Mouse (Mus musculus) cerebellum, adult 18-20 months (tissue): ENCODE measurements around the gene Kansl1.

Experiments
- DNase-seq, 2 experiments: peaks; one replicate each; pipeline ENCODE4 v3.0.0; 2021

Kansl1 gene

DNA sequence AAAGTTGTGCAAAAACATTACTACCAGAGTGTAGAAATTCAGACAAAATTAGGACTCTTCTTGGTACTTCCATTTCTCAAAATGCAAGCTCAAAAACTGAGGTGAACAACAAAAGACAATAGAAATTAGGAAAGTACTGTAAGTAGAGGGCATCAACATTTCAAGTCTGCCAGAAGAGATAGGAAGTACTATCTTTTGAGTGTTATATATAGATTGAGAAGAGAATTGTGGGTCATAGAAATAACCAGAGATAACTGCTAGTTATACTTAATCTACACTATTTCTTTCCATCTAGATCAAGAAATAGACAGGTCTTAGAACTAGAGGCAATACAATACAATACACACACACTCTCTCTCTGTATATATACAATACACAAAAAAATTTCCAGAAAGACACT is 30.2 kb downstream of the Kansl1 start:
- no peak for DNase-seq

DNA sequence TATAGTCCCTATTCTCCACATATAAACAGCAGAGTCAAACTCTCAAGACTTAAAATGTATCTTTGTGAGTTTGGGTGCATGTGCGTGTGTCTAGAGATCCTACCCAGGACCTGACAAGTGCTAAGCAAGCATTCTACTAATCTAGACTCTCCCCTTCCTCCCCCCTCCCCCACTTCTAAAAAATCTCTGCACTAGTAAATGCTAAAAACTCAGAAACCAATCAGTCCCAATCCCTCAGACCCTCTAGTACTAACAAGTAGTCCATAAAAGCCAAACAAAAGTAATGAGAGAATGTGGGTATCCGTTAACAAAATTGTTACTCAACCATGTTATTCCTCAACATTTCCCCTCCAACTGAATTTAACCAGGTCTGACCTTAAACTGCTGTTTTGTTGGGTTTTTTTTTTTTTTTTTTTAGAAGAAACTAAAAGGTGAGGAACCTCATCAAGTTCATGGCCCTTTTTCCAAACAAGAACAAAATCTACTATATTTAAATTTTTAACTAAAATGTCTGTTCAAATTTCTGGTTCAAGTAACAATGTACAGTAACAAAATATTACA is 32.2 kb downstream of the Kansl1 start:
- DNase-seq = no peak

DNA sequence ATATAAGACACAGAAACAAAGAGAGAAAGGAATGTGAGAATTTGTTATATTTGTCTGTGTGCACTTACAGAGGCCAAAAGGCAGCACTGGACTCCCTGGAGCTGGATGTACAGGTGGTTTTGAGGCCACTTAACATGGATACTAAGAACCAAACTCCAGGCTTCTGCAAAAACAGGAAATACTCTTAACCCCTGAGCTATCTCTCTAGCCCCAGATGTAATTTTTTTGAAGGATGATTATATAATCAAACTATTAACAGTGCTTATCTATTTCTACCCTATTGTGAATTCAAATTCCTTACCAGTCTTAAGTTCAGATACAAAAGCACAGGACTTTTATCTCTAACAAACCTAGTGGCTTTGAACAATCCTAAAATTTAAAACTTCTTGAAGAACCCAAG is 32.9 kb downstream of the Kansl1 start:
- no peak for DNase-seq

DNA sequence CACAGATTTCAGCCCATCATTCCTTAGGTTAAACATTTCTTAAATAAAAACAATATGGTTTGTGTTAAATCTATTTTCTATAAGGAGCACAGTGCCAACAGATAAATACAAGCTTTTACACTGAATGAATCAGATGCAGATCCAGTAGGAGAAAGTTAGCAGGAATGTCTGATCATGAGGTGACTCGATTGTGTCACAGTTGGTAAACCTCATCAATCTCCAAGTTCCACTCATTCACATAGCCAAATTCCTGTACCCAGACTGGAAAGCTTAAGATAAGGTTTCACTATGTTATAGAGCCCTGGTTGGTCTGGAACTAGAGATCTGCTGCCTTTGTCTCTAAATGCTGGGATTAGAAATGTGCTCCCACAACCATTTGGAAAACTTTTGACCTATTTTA is 33.5 kb downstream of the Kansl1 start:
- no peak for DNase-seq

DNA sequence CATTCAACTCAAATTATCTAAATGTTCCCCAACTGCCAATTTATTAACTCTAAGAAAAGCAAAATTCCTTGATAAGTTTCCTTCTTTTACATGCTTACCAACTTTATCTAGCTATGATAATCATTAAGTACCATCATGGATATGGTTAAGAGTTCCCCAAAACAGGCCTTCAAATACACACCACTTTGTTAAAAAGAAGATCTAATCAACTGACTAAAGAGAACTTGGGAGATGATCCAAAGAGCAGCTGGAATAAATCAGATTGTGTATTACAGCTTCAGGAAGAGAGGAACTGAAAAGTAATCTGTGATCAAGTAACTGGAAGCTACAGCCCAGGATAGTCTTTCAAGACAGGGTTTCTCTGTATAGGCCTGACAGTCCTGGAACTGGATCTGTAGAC is 36.4 kb downstream of the Kansl1 start:
- no peak for DNase-seq

GRCm38 (mm10) chr11:104431807-104432206 is 36.9 kb downstream of the Kansl1 start:
- no peak for DNase-seq

DNA sequence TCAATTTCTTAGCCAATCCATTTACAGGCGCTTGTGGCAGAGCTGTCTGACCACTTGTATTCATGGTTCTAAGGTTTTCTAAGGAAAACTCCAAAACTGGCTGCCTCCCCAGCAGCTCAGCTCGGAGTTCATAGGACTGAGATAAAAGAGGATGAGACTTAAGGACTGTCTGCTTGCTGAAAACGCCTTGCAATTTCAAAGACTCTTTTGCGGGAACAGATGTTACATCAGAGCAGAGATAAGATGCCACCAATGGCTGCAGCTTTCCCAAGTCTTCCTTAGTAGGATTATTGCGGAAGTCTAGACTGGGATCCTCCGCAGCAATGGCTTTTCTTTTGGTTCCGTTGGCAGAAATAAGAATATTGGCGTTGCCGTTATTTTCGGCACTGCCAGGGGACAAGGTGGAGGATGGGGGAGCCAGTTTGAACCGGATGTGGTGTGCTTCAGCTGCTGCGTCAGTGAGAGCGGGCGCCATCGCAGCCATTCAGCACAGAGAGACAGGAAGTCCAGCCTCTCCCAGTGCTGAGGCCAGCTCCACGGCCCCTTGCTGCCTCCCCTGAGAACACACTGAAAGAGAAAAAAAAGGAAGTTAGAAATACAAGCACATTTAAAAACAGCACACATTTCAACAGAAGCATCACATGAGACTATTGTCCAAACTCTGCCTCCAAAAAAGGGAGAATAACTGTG is 43.8 kb downstream of the Kansl1 start:
- no peak for DNase-seq

GRCm38 (mm10) chr11:104412254-104412653 is 56.4 kb downstream of the Kansl1 start:
- no peak for DNase-seq

GRCm38 (mm10) chr11:104407391-104407790 is 61.3 kb downstream of the Kansl1 start:
- DNase-seq = no peak

- no peak for DNase-seq
Measured at GRCm38 (mm10) chr11:104400961-104401360, 67.7 kb downstream of the Kansl1 start.

GRCm38 (mm10) chr11:104399459-104400216 is 69.0 kb downstream of the Kansl1 start:
- peak in 1 of 2 experiments; percentile 19 for DNase-seq

- DNase-seq = no peak
Measured at GRCm38 (mm10) chr11:104395648-104396047, 73.0 kb downstream of the Kansl1 start.

DNA sequence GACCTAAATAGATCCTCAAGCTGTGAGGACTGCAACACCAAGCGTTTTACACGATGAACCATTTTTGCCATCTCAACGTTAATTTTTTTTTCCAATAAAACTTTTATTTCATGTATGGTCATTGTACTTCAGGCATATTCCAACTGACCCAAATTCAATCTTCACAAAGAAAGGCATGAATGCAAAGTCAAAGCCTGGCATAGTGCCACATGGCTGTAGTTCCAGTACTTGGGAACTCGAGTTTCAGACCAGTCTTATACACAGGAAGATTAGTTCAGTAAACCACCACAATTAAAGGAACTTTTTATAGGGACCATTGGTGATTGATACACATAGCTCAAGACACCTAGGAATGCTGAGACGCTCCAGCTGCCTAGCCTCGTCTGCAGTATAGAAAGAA is 75.5 kb downstream of the Kansl1 start:
- peak; percentile 43 to 49 for DNase-seq

DNA sequence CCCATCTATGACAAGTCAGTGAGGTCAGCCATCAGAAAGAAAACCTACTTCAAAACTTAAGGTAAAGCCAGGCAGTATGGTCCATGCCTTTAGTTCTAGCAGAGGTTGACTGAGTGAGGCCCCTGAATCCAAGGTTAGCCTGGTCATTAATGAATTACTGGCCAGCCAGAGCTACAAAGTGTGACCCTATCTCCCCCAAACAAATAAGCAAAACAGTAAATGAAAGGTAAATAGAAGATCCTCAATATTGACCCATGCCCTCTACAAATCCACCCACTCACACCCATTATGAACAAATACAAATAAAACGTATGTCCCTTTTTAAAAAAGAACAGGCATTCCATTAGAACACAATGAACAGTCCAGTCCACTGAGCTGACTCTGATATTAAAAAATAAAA is 76.5 kb downstream of the Kansl1 start:
- DNase-seq = no peak

DNA sequence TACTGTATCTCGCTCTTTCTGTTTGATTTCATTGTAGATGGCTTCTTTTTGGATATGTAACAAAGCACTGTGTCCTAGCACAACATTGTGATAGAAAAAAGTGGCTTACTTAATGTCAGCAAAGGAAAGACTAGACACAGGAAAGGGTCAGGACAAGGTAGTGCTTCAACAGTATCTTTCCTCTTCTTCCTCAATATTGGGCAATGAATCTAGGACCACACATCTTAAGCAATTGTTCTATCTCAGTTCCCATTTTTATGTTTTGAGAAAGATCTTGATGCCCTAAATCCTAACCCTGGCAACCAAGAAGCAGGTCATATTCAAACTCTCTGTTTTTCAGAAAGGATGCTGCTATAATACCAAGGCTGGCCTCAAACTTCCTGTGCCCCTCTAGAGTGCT is 81.4 kb downstream of the Kansl1 start:
- no peak for DNase-seq

GRCm38 (mm10) chr11:104386595-104386994 is 82.1 kb downstream of the Kansl1 start:
- no peak for DNase-seq

GRCm38 (mm10) chr11:104383167-104383810 is 85.4 kb downstream of the Kansl1 start:
- no peak for DNase-seq

DNA sequence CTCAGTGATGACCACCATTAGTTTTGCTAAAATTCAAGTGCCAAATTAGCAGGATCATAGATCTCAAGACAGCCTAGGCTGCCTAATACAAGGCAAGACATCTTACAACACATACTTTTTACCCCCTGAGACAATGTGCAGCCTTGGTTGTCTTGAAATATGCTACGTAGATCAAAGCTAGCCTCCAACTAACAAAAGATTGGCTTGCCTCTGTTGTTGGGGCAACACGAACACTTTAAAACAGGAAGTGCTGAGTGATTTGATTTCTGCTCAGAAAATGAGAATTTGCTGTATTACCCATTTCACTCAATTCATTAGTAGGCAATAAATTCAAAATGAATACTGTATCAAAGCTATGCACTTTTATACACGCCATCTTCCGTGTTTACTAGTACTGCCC is 86.8 kb downstream of the Kansl1 start:
- DNase-seq = no peak

DNA sequence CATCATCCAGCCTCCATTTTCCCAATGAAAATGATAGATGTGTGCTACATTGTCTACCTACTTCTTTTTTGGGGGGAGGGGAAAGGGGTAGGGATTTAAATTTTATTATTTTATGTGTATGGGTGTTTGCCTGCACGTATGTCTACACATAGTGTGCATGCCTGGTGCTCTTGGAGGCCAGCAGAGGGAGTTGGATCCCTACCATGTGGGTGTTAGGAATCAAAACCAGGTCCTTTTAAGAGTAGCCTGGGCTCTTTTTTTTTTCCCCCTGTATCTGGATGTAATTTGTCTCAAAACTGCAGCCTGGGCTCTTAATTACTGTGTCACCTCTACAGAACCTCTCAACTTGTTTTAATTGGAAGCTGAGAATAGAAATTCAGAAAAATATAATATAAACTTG is 89.0 kb downstream of the Kansl1 start:
- DNase-seq = peak in 1 of 2 experiments; percentile 34

DNA sequence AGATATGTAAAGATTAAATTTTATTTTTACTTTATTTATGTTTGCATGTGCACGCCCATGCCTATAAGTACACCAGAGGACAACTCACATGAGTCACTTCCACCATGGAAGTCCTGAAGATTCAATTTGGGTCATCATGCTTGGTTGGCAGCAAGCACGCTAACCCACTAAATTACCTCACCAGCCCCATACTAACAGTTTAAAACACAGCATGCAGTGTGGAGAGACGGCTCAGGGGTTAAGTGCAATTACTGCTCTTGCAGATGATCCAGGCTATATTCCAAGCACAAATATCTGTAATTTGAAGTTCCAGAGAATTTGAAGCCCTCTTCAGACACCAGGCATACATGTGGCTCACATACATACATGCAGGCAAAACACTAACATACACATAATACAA is 92.4 kb downstream of the Kansl1 start:
- no peak for DNase-seq

DNA sequence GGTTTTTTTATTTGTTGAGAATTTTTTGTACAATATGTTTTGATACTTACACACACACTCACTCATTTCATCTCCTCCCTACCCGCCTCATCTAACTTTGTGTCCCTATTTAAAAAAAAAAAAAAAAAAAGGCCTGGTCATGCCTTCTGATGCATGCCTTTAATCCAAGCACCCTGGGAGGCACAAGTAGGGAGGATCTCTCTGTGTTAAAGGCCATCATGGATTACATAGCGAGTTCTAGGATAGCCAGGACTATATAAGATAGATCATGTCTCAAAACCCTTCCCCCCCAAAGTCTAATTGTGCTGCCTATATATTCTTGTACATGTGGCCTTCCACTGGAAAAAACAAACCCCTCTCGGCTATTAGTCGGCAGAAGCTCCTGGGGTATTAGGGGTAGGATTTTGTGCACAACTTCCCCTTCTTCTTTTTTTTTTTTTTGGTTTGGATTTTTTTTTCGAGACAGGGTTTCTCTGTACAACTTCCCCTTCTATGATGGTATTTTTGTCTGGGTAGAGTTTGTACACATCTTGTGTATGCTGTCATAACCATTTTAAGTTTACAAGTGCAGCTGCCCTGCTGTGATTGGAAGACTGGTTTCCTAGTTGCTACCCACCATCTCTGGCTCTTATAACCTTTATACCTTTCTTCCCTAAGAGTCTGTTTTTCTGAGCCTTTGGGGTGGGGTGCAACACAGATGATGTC is 101.0 kb downstream of the Kansl1 start:
- DNase-seq = no peak

GRCm38 (mm10) chr11:104363823-104364600 is 104.6 kb downstream of the Kansl1 start:
- no peak for DNase-seq
